Mouse (Mus musculus): Measurements from ENCODE around the gene Abhd17b.
"Not testable (repeated sequence)": the region's sequence is repeated elsewhere in the genome, so short reads cannot be mapped to it uniquely, and the experiment has no call there.

The Abhd17b gene

DNA sequence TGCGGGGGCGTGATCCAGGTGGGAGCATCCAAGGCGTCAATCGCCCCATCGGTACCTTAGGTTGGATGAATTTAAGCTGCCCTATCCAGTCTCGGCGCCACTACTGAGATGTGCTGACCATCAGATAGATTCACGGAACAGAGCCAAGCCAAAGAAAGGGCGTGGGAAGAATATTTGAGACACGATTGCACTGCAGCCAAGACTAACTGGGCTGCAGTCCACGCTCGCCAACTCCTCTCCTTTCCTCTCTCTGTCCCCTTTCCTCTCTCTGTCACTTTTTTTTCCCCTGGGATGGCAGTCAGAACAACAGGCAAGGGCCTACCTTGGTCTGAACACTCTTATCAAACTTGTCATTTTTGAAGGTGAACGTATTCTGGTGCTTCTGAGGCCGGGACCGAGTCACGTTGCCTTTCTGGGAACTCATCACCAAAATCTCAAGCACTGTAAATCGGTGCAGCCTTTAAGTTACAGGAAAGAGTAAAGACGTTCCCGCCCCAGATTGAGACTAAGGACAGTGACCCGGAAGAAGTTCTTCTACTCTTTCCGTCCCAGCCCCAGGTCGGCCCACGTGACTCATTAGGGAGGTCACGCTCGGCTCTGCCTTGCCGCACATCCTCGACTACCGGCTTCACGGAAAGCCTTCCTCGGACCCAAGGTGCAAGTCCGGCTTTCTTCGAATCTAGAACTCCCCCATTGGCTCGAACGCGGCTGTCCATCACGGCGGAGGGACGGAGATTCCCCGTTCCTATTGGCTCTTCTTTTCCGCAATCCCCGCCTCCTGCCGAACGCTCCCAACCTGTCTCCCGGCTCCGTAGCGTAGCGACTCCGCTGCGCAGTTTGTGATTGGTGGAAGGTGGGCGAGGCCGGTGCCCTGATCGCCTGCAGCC lies 457 bp upstream of the Abhd17b start, which contains the start of gene 1110059E24Rik:
Gene 1110059E24Rik (minus strand): TSS at position 692 of the 887 bp plus-strand sequence.
- DNase-seq (ENCODE audit: low read depth, low spot score): peak; percentile 97

- no peak for DNase-seq (ENCODE audit: low read depth, low spot score)
These were observed 1.8 kb downstream of the Abhd17b start for GRCm38 (mm10) chr19:21654788-21655187.

DNA sequence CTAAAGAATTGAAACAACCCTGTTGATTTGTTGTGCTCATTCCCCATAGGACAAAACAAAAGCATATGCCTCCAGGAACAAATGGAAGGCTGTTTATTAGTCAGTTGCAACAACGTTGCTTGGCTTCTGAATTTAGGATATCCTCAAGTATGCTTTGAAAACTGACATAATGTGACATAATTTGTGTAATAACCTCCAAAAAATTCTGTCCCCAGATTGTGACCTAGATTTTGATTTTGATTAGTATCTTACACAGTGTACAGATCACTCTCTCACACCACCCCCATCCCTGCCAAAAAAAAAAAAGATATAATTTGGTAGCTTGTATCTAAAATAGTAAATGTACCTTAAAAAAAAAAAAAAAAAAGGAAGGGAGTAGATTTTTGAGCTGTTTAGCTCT lies 7.7 kb downstream of the Abhd17b start:
- DNase-seq (ENCODE audit: low read depth, low spot score): no peak

GRCm38 (mm10) chr19:21663756-21664456 lies 10.9 kb downstream of the Abhd17b start:
- no peak for DNase-seq (ENCODE audit: low read depth, low spot score)

DNA sequence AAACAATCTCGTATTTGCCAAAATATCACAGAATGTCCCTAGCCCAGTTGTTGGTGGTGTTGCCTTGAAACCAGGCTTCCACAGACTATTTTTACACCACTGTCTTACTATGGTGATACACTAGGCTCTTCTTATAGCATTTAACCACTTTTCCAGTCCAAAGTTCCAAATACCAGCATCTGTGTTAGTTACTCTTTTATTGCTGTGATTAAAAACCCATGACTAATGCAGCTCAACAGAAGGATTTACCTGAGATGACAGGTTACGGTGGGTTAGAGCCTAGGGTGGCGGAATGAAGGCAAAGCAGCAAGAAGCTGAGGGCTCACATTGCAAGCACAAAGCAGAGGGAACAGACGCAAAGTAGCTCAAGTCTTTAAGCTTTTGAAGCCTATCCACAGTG lies 16.7 kb downstream of the Abhd17b start:
- no peak for DNase-seq (ENCODE audit: low read depth, low spot score)

- DNase-seq (ENCODE audit: low read depth, low spot score): no peak
These were observed 21.5 kb downstream of the Abhd17b start for GRCm38 (mm10) chr19:21674354-21675096.

DNA sequence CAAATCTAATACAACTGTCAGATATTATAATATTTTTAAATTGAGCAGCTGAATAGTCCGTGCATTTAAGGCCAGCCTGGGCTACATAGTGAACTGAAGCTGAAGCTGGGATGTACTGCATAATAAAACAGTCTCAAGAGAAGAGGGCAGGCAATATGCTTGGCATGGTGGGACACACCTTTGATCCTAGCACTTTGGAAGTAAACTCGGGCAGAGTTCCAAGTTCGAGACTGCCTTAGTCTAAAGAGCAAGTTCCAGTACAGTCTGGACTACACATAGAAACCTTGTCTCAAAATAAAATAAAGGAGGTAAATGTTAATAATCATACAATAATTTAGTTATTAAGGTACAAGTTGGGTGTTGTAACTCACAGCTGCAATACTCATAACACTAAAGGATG lies 27.1 kb downstream of the Abhd17b start:
- no peak for DNase-seq (ENCODE audit: low read depth, low spot score)

DNA sequence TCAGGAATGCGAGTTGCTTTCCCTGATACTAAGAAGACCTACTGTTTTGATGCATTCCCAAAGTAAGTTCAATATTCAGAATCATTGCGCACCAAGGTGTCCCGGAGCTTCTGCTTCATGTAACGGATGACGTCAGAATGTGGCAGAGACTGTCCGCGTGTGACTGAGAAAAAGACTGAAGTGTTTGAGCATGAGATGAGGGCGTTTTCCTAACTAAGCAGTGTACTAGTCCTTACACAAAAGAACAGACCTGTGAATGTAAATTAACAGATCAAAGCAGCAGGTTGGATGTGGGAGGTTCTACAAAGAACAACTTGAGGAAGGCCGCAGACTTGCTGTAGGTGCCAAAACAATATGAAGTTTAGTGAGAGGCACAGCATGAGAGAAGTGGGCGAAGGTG lies 28.0 kb downstream of the Abhd17b start:
- no peak for DNase-seq (ENCODE audit: low read depth, low spot score)

DNA sequence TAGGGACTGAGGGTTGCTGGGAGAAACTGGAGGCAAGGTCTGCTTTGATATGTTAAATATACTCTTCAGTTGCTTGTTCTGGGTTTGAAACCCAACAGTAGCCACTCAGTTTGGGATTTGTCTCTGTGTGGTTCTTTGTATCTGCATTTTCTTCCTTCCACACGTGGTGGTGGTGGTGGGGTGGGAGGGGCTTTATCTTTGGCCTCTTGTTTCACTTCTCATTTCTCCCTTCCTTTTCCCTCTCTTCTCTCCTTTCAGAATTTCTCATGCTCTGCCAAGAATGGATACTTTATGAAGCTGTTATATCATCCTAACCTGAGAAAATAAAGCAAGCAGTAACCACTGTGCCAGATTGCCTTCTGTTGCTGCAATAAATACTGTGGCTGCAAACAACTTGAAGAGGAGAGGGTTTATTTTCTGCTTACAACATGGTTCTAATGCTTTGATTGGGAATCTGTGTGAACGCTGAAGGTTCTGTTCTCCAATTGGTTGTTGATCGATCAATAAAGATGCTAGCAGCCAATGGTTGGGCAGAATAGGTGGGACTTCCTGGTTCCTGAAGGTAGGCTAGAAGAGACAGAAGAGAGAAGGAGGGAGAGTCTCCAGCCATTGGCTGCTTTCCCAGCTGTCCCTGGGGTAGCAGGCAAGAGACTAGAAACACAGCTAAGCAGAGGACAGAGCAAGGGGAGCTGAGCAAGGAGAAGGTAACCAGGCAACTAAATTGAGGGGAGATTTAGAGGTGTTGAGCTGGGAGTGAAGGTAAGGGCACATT lies 60.5 kb downstream of the Abhd17b start:
- no peak for DNase-seq (ENCODE audit: low read depth, low spot score)

DNA sequence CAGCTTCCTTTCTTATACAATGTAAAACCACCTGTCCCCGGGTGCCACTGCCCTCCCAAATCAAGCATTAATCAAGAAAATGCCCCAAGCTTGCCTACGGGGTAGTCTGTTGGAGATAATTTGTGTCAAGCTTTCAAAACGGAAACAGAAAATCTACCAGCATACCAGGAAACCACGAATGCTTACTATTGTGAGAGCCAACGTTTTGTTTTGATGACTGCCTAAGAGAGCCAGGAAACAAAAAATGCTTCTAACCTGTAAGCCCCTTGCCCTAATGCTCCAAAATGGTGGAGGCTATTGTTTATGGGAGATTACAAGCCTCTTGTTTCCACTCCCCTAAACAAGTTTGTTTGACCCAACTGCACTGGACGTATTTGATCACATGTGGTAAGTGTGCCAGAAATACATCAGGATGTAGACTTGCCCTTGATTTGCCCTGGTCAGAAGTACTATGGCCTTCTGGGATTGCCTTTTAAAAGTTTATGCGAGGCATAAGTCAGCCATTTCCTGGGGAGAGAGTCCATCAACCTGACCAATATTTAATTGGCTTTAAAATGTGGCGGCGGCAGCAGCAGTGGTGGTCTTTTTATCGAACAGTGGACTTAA lies 61.4 kb downstream of the Abhd17b start:
- no peak for DNase-seq (ENCODE audit: low read depth, low spot score)

GRCm38 (mm10) chr19:21715005-21715442 lies 62.0 kb downstream of the Abhd17b start:
- no peak for DNase-seq (ENCODE audit: low read depth, low spot score)

DNA sequence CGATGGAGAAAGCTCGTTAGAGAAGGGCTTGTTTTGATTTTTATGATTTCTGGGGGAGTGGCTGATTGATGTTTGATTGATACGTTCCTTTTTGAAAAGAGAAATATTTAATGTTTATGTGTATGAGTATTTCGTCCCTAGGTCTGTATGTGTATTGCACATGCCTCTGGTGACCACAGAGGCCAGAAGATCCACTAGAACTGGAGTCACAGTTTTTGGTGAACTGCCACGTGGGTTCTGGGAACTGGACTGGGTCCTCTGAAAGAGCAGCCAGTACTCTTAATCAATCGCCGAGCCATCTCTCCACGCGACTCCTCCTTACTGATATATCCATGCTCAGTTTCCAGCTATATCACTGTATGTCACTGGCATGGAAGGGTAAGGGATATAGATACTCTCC lies 62.5 kb downstream of the Abhd17b start:
- no peak for DNase-seq (ENCODE audit: low read depth, low spot score)

- DNase-seq (ENCODE audit: low read depth, low spot score): peak; percentile 15
These were observed 63.5 kb downstream of the Abhd17b start for GRCm38 (mm10) chr19:21716456-21716855.

DNA sequence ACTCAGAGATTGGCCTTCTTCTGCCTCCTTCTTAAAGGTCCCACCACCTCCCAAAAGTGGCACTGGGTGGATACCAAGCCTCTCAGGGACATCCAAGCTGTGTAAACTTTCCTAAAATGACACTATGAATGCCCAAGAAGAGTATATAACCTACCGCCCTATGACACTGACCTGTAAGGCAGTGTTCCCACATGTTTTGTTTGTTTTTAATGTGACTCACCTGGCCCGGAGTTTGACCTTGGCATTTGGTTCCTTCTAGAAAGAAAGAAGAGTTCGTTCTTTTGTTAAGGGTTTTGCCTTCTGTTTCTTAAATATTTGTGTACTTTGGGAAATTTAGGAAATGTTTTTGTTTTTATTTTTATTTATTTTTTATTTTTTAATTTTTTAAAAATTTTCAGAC lies 66.2 kb downstream of the Abhd17b start:
- no peak for DNase-seq (ENCODE audit: low read depth, low spot score)

- DNase-seq (ENCODE audit: low read depth, low spot score): no peak
These were observed 68.0 kb downstream of the Abhd17b start for GRCm38 (mm10) chr19:21720950-21721349.

DNA sequence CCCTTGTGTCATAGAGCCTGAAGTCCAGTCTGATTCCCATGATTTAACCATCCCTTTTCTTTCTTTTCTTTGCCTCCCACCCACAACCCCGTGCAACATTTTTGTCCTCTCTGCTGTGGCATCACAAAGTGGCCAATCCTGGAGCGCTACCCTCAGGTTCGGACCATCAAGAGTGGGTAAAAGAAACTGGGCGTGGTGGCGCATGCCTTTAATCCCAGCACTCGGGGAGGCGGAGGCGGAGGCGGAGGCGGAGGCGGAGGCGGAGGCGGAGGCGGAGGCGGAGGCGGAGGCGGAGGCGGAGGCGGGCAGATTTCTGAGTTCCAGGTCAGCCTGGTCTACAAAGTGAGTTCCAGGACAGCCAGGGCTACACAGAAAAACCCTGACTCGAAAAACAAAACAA lies 70.3 kb downstream of the Abhd17b start:
- DNase-seq (ENCODE audit: low read depth, low spot score): not testable (repeated sequence)

GRCm38 (mm10) chr19:21723911-21724655 lies 71.1 kb downstream of the Abhd17b start:
- DNase-seq (ENCODE audit: low read depth, low spot score): peak; percentile 89

DNA sequence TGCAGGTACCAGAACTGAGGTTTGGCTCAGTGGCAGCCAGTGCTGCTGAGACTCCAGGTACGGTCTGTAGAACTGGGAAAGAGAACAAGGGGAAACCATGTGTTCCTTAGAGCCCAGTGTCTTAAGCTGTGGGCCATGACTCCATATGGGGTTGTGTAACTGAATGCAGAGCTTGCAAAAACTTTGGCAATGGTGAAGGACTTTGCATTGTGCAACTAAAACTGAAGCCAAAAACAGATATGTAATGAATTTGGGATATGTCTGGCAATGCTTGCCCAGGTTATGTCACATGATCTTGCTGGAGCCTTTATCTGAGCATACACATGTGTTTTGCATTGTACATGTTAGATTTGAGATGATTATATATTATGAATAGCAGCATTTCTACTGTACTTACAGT lies 72.2 kb downstream of the Abhd17b start:
- DNase-seq (ENCODE audit: low read depth, low spot score): no peak

- no peak for DNase-seq (ENCODE audit: low read depth, low spot score)
These were observed 74.1 kb downstream of the Abhd17b start for GRCm38 (mm10) chr19:21727081-21727480.

GRCm38 (mm10) chr19:21728342-21728741 lies 75.4 kb downstream of the Abhd17b start:
- no peak for DNase-seq (ENCODE audit: low read depth, low spot score)
